Mouse (Mus musculus): ENCODE measurements around the gene Igsf9. TPM values are rescaled to one million over a fixed set of nuclear protein-coding genes. Genes with fewer than 3 reads are reported as not detected.
A peak's percentile ranks its signal among the peaks of the same experiment; 100 is the strongest.

Igsf9 gene
- total RNA-seq, 2 experiments from 2014 or later: 0.10 TPM; not detected in 1

GRCm38 (mm10) chr1:172513525-172514212 is 32.1 kb downstream of the Igsf9 start:
- ATAC-seq (replicated peaks; ENCODE audit: poor library complexity): peak; percentile 77

GRCm38 (mm10) chr1:172514213-172514529 is 32.6 kb downstream of the Igsf9 start:
- no peak for ATAC-seq (replicated peaks; ENCODE audit: poor library complexity)

GRCm38 (mm10) chr1:172514551-172515268 is 33.1 kb downstream of the Igsf9 start:
- ATAC-seq (replicated peaks; ENCODE audit: poor library complexity): no peak

GRCm38 (mm10) chr1:172515396-172515795 is 33.8 kb downstream of the Igsf9 start:
- no peak for ATAC-seq (replicated peaks; ENCODE audit: poor library complexity)

GRCm38 (mm10) chr1:172518013-172518412 is 36.4 kb downstream of the Igsf9 start:
- no peak for ATAC-seq (replicated peaks; ENCODE audit: poor library complexity)

GRCm38 (mm10) chr1:172519644-172520043 is 38.1 kb downstream of the Igsf9 start:
- ATAC-seq (replicated peaks; ENCODE audit: poor library complexity): no peak

GRCm38 (mm10) chr1:172520576-172521440 is 39.2 kb downstream of the Igsf9 start, which contains the start of gene Cfap45:
Gene Cfap45, plus strand, starts transcription at chr1:172520801.
- ATAC-seq (replicated peaks; ENCODE audit: poor library complexity): peak; percentile 60

GRCm38 (mm10) chr1:172522524-172522923 is 40.9 kb downstream of the Igsf9 start:
- ATAC-seq (replicated peaks; ENCODE audit: poor library complexity): peak; percentile 40

GRCm38 (mm10) chr1:172523699-172524101 is 42.1 kb downstream of the Igsf9 start:
- ATAC-seq (replicated peaks; ENCODE audit: poor library complexity): no peak

GRCm38 (mm10) chr1:172525027-172525764 is 43.6 kb downstream of the Igsf9 start:
- ATAC-seq (replicated peaks; ENCODE audit: poor library complexity): peak; percentile 24

GRCm38 (mm10) chr1:172525971-172526370 is 44.4 kb downstream of the Igsf9 start:
- no peak for ATAC-seq (replicated peaks; ENCODE audit: poor library complexity)

GRCm38 (mm10) chr1:172526380-172527081 is 44.9 kb downstream of the Igsf9 start:
- ATAC-seq (replicated peaks; ENCODE audit: poor library complexity): peak; percentile 68

- ATAC-seq (replicated peaks; ENCODE audit: poor library complexity): no peak
These were observed 45.8 kb downstream of the Igsf9 start for GRCm38 (mm10) chr1:172527431-172527830.

GRCm38 (mm10) chr1:172528701-172529100 is 47.1 kb downstream of the Igsf9 start:
- ATAC-seq (replicated peaks; ENCODE audit: poor library complexity): peak; percentile 72

- ATAC-seq (replicated peaks; ENCODE audit: poor library complexity): peak; percentile 10
These were observed 49.1 kb downstream of the Igsf9 start for GRCm38 (mm10) chr1:172530544-172531220.

- ATAC-seq (replicated peaks; ENCODE audit: poor library complexity): no peak
These were observed 51.0 kb downstream of the Igsf9 start for GRCm38 (mm10) chr1:172532551-172532950.

GRCm38 (mm10) chr1:172535116-172535515 is 53.5 kb downstream of the Igsf9 start:
- no peak for ATAC-seq (replicated peaks; ENCODE audit: poor library complexity)

- ATAC-seq (replicated peaks; ENCODE audit: poor library complexity): no peak
These were observed 58.2 kb downstream of the Igsf9 start for GRCm38 (mm10) chr1:172539827-172540226.

- ATAC-seq (replicated peaks; ENCODE audit: poor library complexity): no peak
These were observed 58.8 kb downstream of the Igsf9 start for GRCm38 (mm10) chr1:172540283-172540820.
